Mouse (Mus musculus): Measurements from ENCODE around the gene Tmem143.
"Not testable (repeated sequence)": the region's sequence is repeated elsewhere in the genome, so short reads cannot be mapped to it uniquely, and the experiment has no call there.

The Tmem143 gene

GRCm38 (mm10) chr7:45922928-45923761, 26.4 kb downstream of the Tmem143 start:
- DNase-seq, result peak; percentile 95 to 97

- peak; percentile 82 to 90 for DNase-seq
Observed at GRCm38 (mm10) chr7:45923762-45924428, 27.2 kb downstream of the Tmem143 start, which contains the start of gene Ccdc114. Gene Ccdc114 (plus strand): TSS chr7:45924072.

DNA sequence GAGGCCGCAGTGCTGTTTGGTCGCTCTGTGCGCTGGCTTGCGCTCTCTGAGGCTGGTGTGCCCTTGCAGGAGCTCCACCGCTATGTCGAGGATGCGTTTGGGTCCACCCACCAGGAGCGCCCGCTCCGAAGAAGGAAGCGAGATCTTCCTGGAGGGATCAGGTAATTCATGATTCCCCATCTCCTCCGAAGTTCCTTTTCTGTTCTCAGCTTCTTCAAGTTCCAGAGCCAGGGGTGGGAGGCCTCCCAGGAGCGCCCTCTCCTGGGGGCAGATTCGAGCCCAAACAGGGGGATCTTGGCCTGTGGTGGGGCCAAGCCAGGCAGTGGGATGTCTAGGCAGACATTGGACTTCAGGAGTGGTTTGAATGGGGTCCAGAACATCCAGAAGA, 27.7 kb downstream of the Tmem143 start:
- DNase-seq, result peak; percentile 69 to 77

DNA sequence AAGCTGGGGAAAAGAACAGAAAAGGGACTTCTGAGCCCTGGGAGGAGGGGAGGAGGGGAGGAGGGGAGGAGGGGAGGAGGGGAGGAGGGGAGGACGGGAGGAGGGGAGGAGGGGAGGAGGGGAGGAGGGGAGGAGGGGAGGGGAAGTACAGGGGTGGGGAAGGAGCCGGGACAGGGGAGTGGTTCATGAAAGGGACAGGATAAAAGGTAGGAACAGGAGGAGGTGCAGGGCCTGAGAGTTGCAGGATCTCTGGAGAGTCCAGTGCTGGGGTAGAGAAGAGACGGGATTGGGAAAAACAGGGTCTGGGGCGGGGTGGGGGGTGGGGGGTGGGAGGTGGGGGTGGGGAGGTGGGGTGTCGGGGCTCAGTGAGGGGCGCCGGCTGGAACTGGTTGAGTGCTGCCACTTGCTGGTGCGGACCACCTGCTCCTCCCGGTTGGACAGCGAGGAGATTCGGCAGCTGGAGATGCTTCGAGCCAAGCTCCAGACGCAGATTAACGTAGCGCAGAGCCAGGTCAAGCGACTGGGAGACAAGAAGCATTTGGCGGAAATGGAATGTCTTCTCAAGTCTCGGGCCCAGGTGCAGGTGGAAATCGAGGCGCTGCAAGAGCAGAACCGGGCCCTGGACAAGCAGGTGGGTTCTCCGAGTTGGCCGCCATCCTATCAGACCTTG, 32.0 kb downstream of the Tmem143 start:
- DNase-seq, result peak; percentile 39 to 51

GRCm38 (mm10) chr7:45929688-45930087, 32.9 kb downstream of the Tmem143 start:
- DNase-seq, result no peak

- DNase-seq, result not testable (repeated sequence)
Observed at GRCm38 (mm10) chr7:45933766-45934165, 37.0 kb downstream of the Tmem143 start.

GRCm38 (mm10) chr7:45935114-45935513, 38.4 kb downstream of the Tmem143 start:
- peak; percentile 79 to 82 for DNase-seq

DNA sequence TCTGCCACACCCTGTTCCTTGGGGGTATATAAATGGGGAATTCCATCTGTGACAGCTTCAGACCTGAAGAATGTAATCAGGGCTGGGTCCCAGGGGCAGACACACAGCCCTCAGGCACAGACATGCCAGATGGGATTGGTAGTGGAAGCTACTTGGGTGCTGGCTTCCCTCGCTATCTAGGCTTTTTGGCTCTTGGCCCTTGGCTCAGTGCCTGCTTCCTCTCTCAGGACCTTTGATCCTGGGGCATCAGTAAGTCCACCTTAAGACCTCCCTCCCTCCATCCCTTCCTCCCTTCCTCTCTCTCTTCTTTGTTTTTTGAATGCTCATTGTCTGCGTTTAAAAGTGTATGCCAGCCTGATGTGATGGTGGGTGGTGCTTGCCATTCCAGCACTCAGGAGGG, 43.1 kb downstream of the Tmem143 start:
- DNase-seq, result peak in 1 of 2 experiments; percentile 17

DNA sequence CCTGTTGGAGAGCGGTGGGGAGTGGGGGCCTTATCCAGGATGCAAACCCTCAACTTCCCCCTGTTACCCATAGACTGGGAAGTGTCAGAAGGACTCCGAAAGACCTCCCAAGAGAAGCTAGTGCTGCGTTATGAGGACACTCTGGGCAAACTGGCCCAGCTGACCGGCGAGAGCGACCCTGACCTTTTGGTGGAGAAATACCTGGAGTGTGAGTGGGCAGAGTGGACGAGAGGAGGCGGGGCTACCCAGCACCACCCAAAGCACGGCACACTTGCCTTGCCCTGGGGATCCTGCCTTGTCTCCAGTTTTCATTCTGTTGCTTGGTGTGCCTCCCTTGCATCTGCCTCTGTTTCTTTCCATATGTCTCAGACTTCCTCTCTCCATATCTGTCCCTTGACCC, 45.2 kb downstream of the Tmem143 start:
- no peak for DNase-seq

- DNase-seq, result peak in 1 of 2 experiments; percentile 21
Observed at GRCm38 (mm10) chr7:45943280-45943679, 46.5 kb downstream of the Tmem143 start.

DNA sequence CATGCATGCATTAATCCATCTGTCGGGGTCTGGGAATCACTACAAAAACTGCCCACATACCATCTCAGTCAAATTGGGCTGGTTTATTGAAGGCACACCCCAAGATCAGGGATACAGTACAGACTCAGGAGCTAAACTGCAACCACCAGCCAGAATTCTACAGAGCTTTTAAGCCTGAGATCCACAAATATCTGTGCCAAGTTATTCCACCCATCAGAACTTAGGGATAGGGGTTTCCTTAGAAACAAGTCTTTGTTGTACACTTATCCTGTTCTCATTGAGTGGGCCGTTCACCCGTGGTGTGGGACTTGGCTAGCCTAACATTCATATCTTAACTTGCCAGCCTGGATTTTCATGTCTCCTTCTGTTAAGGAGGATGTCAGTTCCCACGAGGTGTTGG, 52.3 kb downstream of the Tmem143 start:
- DNase-seq, result no peak

DNA sequence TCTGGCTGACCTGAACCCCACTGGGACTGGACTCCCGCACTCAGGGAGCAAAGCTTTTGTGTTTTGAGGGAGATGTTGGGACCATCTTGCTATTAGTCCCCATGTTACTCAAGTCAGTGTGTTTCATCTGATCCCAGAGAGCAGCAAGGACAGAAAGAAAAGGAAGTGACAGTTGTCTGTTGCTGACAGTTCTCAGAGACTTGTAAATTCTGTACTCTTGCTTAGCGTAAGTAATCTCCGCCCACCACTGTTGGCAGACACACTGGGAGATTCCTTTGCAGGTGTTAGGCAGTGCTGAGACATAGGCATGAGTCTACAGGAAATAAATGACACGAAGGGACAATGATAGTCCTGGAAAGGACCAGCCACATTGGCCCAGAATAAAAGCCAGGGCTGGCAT, 59.9 kb downstream of the Tmem143 start:
- no peak for DNase-seq
